Mouse (Mus musculus): Measurements from ENCODE around the gene Vcl. TPM values are rescaled to one million over a fixed set of nuclear protein-coding genes. Genes with fewer than 3 reads are reported as not detected.

The Vcl gene
- total and polyA plus RNA-seq, 3 experiments = 2.1 to 4.6 (median 4.5) TPM

GRCm38 (mm10) chr14:21051380-21052111 is 122.3 kb downstream of the Vcl start (continued):
- peak; percentile 51 for TF ChIP-seq ZNF384 (IDR thresholded peaks at IDR 0.05; ENCODE audit: low read depth, low read length)

DNA sequence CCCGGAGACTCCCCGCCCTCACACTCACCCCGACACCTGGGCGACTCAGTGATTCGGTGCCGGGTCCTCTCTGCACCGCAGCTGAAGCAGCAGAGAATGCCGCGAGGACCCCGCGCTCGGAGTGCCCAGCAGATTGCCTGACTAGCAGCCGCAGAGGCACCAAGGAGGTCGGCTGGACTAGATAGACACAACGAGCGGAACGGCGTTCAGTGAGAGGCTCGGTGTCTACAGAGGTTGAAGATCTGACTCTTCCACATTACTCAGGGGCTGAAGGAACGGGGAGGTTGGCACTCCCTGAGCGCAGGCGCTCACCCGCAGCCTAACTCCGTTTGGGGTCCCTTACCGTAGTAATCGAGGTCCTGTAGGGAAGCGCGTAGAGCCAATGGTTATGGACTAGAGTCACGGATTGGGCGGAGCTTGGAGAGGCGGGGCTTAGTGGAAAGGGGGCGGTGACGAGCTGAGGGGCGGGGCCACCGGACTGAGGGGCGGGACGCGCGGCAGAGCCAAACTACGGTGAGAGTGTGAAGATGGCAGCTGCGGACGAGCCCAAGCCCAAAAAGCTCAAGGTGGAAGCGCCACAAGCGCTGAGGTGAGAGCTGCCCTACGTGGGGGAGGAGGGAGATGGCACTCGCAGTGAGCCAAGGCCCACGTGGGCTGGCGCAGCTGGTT is 123.0 kb downstream of the Vcl start, which contains the start of the genes Ap3m1 and Adk:
TSS of gene Ap3m1 (minus strand) at position 397 of the 669 bp plus-strand sequence.
TSS of gene Adk (plus strand) at position 463 of the 669 bp plus-strand sequence.
- peak within 1 kb of the TSS; percentile 76 for H3K27ac ChIP-seq (ENCODE audit: insufficient read depth, low read depth)
- peak within 1 kb of the TSS; percentile 98 for H3K4me2 ChIP-seq (ENCODE audit: insufficient read depth, low read depth, poor library complexity, severe bottlenecking)
- H3K4me3 ChIP-seq (replicated peaks in 1 of 3; ENCODE audit: low read depth in 2 of 3, low read length in 2 of 3, poor library complexity in 1 of 3) = peak within 1 kb of the TSS; percentile 91 to 99 (median 96)
- DNase-seq (ENCODE audit: extremely low read depth) = peak; percentile 93
- peak; percentile 53; the same call in 1 of the 2 replicates for TF ChIP-seq ZMIZ1 (IDR thresholded peaks at IDR 0.05; ENCODE audit: low read depth, low read length)
- TF ChIP-seq RAD21 (IDR thresholded peaks at IDR 0.05; ENCODE audit: low read depth, low read length) = no peak
- TF ChIP-seq ZKSCAN1 (IDR thresholded peaks at IDR 0.05; ENCODE audit: borderline replicate concordance, low read depth, low read length) = no peak
- no peak for TF ChIP-seq SMC3 (IDR thresholded peaks at IDR 0.05; ENCODE audit: low read depth, low read length)
- TF ChIP-seq E2F4 (IDR thresholded peaks at IDR 0.05; ENCODE audit: insufficient replicate concordance, low read depth, low read length) = no peak
- TF ChIP-seq ELF1 (IDR thresholded peaks at IDR 0.05; ENCODE audit: low read depth, low read length) = peak; percentile 37; the same call in 1 of the 2 replicates
- TF ChIP-seq PAX5 (IDR thresholded peaks at IDR 0.05; ENCODE audit: low read length) = no peak
- no peak for TF ChIP-seq MAFK (IDR thresholded peaks at IDR 0.05; ENCODE audit: insufficient replicate concordance, low read length)
- no peak for TF ChIP-seq UBTF (IDR thresholded peaks at IDR 0.05; ENCODE audit: low read depth, low read length)
- peak; percentile 79 for TF ChIP-seq HCFC1 (IDR thresholded peaks at IDR 0.05; ENCODE audit: low read depth, low read length)
- peak; percentile 99 for TF ChIP-seq MAX (IDR thresholded peaks at IDR 0.05; ENCODE audit: low read length)
- no peak for TF ChIP-seq USF2 (conservative IDR thresholded peaks at IDR 0.05; ENCODE audit: low read depth, low read length)
- peak; percentile 66 for TF ChIP-seq POLR2A (IDR thresholded peaks at IDR 0.05; ENCODE audit: low read depth, low read length)
- no peak; the same call in none of the 2 replicates for TF ChIP-seq NELFE (IDR thresholded peaks at IDR 0.05; ENCODE audit: low read depth, low read length)
- no peak for TF ChIP-seq MYC (IDR thresholded peaks at IDR 0.05; ENCODE audit: low read depth, low read length)
- peak; percentile 58; the same call in 1 of the 2 replicates for TF ChIP-seq POLR2AphosphoS2 (IDR thresholded peaks at IDR 0.05; ENCODE audit: low read depth, low read length)
- peak; percentile 55; the same call in 1 of the 2 replicates for TF ChIP-seq TCF12 (IDR thresholded peaks at IDR 0.05; ENCODE audit: low read depth, low read length)
- TF ChIP-seq TBP (conservative IDR thresholded peaks at IDR 0.05; ENCODE audit: low read depth, low read length) = peak; percentile 41; the same call in 1 of the 2 replicates
- TF ChIP-seq IRF4 (IDR thresholded peaks at IDR 0.05; ENCODE audit: low read depth, low read length) = 0 out of 2 replicates have a peak, but pooled peaks have one; percentile 2
- in situ Hi-C loops (cut with MboI; ENCODE audit: low pct_ligation_motif_present, low pct_unique_long_range_greater_than_20kb, low sequenced_read_pairs) = no loop called here
- peak within 1 kb of the TSS; percentile 75 for H3K9ac ChIP-seq (ENCODE audit: insufficient read depth, low read depth)
- peaks cover 0 to 18% of the 10 kb centered on the region in 2 experiments for H3K36me3 ChIP-seq (replicated peaks in 1 of 2; ENCODE audit: control insufficient read depth in 1 of 2, insufficient read depth in 1 of 2, low read length in 1 of 2)
- dilution Hi-C loops (cut with MboI; ENCODE audit: extremely low pct_ligation_motif_present, extremely low pct_unique_long_range_greater_than_20kb, low sequenced_read_pairs) = no loop called here
- peaks cover 21% of the 10 kb centered on the region for H3K79me2 ChIP-seq (replicated peaks; ENCODE audit: control insufficient read depth, extremely low read depth, insufficient read depth, poor library complexity, severe bottlenecking)
- no peaks in the 10 kb centered on the region for H3K27me3 ChIP-seq (replicated peaks)
- H3K4me1 ChIP-seq (ENCODE audit: control insufficient read depth in 1 of 2, insufficient read depth in 2 of 2) = peaks cover 0 to 37% of the 10 kb centered on the region in 2 experiments; a peak in 2 of 4 replicates
- H3K9me3 ChIP-seq (replicated peaks; ENCODE audit: low read length) = no peaks in the 10 kb centered on the region

Measured in CH12.LX (cell line).